Mouse (Mus musculus): ENCODE measurements around the gene Cygb.
"Not testable (repeated sequence)": the region's sequence is repeated elsewhere in the genome, so short reads cannot be mapped to it uniquely, and the experiment has no call there.

Cygb gene

DNA sequence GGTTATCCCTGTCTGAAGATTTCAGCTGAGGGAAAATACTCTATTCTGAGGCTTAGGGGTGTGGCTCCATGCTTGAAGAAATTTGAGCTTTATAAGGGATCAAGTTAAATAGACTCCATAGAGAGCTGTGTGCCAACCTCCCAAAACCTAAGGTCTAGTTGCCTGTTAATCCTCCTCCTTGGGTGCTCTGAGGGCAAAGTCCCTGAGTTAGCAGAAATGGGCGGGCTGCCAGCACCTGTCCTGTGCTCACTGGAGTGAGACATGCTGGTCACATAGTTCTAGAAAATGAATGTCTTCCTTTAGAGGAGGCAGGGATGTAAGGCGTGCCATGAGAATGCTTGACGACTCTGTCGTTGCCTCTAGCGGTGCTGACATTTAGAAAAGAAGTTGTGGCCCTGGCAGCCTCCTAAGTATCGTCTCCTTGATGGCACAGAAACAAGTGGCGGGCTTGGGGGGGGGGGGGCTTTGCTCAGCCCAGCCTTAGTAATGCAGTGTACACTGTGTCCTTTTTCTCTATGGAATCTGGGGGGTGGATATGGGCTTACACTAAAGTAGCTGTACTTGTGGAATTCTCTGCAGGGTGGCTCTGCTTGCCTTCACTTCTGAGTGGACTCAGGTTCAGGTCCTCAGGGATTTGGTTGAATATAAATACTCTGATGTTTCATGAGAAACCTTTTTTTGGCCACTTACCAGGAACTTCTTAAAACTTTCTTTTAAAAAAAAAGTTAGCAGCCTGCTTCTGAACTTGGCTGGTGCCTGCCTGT lies 20.7 kb upstream of the Cygb start:
- no peak for DNase-seq (ENCODE audit: low spot score)

DNA sequence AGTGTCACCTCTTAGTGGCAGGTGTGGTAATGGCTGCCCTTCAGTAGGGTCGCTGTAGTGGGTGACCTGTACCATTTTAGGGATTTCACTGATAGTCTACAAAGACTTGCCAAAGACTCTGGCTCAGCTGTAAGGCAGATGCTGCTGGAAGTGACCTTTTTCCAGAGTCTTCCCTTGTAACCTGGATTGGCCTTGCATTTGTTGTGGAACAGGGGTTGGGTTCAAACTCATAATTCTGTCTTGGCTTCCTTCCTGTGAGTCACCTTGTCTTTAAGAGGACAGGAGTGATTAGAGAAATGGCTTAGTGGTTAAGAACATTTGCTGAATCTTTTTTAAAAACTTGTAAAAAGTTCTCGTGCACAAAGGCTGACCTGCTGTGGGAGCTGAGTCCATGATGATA lies 19.3 kb upstream of the Cygb start:
- DNase-seq (ENCODE audit: low spot score) = no peak

DNA sequence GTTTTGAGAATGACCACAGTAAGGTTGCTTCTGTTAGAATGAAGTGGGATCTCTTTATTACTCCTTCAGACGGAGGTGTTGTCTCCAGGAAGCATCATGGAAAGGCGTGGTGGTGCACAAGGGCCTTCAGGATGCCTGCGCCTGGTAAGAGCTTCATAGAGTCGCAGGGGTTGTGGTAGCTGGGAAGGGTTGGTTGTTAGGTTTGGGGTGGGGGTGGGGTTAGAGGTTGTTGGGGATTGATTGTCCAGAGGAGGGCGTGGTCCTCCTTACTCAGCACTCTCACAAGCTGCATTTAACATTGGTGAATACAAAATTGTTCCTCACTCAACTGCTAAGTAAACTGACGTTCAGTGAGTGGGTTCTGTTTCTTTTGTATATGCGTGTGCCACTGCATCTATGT lies 18.5 kb upstream of the Cygb start:
- DNase-seq (ENCODE audit: low spot score) = no peak

DNA sequence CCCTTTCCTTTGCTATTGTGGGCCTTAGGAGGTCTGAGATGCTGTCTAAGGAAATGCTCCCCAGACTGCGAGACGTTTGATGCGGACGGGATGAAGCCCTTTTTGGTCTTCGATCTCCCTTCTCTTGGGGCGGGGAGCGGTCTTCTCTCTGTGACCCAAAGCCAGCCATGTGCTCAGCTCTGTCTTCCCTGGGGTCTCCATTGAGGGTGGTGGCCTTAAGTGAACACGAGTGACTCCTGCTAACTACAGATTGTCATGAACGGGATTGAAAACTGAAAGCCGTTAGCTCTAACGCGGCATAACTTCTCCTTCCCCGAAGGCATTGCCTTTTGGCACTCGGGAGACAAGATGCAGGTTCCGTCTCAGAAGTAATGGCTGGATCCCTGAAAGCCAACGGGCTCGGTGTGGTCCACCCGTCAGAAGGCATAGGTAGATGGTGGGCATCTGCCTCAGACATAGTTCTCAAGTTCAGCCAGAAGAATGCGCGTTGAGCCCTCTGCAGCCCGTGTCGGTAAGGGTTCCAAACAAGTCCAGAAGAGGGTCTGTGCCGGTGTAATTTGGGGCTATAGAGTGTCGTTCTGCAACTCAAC lies 17.8 kb upstream of the Cygb start:
- DNase-seq (ENCODE audit: low spot score) = no peak

DNA sequence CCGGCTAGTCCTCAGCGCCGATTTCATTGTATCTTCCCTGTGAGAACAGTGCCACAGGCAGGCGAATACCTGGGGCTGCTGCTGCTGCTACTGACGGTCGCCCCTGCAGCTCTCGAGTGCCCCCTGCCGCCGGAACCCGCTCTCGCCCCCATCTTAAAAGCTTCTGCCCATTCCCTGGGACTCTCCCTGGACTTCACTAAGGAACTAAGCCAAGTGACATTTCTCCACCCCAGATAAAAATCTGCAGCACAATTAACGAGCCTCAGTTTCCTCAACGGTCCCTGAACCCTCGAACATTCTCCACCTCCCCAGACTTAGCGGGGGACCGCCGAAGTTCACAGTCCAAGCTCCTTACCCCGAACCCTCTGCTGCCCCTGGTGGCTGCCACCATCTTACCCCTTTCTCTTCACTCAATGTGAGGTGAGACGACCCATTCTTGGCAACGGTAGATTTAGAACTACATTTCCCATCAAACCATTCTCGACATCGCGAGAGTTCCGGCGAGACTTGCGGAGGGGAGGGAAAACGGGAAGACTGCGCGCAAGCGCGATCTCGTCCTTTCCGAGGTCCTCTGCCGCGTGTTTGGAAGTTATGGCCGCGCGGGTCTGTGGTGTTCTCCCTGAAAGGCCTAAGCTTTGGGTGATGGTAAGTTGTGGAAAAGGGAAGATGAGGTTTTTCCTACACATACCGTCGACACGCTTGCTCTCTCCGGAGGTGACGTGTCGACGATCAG lies 17.2 kb upstream of the Cygb start:
- peak; percentile 98 for DNase-seq (ENCODE audit: low spot score)

DNA sequence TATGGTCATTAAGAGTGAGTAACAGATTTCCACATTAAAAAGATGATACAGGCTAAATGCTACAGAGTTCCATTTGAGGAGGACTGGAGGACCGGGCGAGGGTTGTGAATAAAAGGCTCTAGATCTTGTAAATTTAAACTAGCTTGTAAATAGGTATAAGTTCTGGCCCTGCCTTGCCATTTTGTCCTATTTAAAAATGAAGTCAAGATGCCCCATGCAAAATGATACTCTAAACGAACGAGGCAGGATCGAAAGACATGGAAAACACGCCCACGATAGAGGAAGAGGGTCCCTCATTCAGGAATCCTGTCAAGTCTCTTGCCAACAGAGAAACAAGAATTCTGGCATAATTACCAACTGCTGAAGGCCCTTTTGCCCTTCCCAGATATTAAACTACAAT lies 16.3 kb upstream of the Cygb start:
- no peak for DNase-seq (ENCODE audit: low spot score)

DNA sequence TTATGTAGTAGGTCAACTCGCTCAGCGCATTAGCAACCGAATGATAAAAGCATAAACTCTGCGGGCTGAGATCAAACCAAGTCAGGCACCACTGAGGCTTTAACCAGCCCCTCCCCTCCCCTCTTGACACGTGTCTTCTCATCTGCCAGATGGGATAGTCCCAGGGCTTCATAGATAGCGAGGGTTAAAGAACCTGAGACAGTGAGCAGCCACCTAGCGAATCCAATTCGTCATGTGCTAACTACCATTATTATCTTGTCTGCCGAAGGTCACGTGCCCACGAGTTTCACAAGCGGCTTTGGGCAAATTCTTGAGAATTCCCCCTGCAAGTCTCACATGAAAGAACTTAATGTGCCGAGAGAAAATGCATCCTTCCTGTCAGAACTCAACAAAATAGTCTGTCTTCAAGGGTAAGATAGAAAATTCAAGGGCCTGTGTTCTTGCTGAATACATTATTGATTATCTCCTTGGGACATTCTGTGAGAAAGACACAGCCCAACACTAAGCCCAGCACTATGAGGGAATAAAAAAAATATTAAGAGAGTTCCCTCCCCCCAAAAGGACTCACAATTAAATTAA lies 15.8 kb upstream of the Cygb start:
- DNase-seq (ENCODE audit: low spot score) = peak; percentile 43

DNA sequence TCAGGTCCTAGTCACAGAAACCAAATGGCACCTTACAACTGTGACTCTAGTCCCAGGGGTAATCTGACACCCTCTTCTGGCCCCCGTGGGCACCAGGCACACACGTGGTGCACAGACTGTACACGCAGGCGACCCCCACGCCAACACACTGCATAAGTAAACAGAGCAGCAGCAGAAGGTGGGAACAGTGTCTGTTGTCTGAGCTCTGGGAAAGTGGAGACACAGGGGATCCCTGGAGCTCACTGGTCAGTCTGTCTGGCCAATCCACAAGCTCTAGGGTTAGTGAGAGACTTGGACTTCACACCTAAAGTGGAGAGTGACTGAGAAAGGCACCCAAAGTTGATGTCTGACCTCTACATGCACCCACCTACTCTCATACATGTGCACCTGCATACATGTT lies 15.2 kb upstream of the Cygb start:
- DNase-seq (ENCODE audit: low spot score) = no peak

DNA sequence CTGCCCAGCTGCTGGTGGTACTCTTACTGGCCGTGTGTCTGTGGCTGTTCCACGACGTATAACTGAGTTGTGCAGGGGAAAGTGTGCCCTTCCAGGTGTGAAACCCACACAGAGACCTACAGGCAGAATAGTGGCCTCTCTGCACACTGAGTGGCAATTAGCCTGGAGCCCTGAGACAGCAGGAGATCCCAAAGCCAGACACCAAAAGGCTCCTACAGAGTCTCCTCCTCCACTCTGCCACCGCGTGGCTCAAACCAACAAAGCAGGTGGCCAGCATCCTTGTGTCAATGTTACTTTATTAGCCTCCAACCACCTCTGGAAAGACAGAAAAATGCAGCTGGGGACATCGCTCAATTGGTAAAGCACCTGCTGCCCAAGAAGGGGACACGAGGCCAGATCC lies 14.7 kb upstream of the Cygb start:
- DNase-seq (ENCODE audit: low spot score) = peak; percentile 58

DNA sequence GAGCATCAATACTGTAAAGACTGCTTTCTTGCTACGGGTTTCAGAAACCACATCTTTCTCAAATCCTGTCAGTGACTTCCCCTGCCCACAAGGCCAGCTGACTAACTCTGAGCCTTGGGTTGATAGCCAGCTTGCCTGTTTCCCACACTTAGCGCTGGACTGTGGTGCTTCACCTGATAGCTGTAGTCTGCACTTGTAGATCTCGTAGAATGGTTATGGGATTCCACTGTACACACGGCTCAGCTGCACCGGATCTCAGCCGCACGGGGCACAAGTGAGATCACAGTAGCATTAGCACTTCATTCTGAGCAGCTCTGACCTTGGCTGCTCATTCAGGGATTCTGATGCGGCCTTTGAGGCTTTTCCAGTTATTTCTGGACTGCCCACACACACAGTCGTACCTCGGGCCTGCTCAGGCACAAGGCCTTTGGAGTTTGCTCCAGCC lies 14.3 kb upstream of the Cygb start:
- no peak for DNase-seq (ENCODE audit: low spot score)

DNA sequence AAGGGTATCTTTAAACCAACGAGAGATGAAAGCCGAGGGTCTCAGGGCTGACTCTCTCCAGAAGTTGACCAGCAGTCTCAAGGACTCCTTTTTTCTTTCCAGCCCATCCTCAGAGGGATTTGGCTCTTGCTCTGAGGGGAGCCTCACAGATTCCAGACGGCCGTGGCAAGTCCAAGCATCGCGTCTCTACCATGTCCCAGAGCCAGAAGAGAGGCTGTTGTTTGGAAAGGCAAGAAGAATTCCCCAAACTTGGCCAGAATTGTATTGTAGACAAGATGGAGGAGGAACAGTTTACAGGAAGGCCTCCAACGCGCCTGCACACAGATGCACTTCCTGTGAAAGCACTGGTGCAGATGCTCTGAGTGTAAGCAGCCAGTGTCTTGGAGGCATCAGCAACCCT lies 13.8 kb upstream of the Cygb start:
- DNase-seq (ENCODE audit: low spot score) = no peak

DNA sequence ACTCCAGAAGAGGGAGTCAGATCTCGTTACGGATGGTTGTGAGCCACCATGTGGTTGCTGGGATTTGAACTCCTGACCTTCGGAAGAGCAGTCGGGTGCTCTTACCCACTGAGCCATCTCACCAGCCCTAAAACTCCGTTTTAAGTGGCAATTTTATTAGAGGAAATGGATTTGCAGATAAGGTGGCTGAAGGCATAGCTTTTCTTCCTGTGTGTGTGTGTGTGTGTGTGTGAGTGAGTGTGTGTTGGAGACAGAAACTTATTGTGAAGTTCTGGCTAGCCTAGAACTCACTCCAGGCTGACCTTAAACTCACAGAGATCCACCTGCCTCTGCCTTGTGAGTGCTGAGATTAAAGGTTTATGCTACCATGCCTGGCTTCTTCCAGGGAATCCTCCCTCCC lies 12.9 kb upstream of the Cygb start:
- DNase-seq (ENCODE audit: low spot score) = not testable (repeated sequence)

DNA sequence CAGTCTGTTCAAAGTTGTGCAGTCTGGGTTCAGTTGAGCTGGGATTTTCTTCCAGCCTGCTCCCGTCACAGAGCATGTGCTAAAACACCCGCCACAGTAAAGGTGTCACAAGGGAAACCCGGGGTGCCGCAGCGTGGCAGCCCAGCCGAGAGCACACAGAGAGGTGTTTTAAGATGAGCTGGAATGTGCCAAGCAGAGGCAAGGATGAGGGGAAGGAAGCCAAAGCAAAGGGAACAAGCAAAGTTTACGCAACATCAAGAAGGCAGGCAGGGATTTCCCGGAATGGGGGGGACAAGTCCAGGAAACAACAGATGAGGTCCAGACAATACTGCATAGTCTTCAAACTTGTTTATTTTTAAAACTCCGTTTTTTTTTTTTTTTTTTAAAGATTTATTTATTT lies 12.5 kb upstream of the Cygb start:
- DNase-seq (ENCODE audit: low spot score) = no peak

DNA sequence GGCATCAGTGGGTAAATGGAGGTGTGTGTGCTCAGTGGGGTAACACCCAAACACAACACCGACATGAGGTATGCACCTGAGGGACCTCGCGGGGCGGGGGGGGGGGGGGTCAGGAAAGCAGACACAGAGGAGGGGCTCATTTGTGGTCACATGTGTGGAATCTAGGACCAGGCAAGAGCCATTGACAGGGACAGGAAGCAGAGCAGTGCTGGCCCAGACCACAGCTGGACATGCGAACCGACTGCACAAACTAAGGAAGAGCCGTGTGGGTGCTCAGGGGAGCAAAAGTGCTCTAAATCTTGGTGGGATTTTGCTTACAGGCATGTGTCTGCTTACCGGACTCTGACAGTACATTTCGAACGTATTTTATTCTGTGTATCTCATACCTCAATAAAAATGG lies 11.2 kb upstream of the Cygb start:
- no peak for DNase-seq (ENCODE audit: low spot score)

DNA sequence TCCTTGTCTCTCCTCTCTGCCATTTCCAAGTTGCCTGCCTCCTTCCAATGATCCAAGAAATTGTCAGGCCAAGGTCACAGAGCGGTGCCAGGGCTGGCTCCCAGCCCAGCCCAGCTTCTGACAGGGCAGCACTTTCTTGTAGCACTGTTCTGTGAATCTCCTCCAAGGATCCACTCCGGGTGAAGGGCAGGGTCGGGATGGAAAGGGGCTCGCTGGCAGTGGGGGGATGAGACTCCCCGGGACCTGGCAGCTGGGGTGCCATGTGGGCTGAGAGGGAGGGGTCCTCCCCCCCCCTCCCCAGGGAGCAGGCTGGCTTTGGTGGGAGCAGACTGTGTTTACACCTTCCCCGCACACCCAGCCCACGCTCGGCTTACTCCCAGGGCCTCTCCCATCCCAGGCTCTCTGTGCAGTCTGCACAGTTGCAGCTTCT lies 7.8 kb upstream of the Cygb start:
- DNase-seq (ENCODE audit: low spot score) = no peak

DNA sequence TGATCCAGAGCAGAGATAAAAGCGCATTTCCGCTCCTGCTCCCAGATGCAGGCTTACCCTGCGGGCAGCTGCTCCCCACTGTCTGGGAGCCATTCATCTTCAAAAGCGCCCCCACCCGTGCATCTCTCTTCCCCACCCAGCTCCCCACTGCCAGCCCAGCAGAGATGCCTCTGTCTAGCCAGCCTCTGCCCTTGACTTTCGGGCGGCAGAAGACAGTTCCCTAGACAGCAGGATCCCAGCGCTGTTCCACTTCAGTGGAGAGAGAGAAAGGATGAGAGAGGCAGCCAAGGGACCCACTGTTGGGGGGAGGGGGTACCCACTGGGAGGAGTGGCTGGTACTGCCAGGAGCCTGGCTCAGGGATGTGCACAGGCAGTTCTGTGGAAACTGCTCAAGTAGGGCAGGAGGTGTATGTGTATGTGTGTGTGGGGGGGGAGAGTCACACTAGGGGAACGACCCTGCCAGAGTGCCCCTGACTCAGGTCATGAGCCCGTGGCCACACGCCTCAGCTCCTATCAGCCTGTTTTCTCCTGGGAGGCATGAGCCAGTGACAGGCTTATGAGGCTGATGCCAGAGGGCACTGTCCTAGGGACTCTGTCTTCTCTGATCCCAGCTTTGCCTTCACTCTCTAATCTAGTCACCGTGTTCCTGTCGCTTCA lies 7.3 kb upstream of the Cygb start:
- DNase-seq (ENCODE audit: low spot score) = peak; percentile 40

DNA sequence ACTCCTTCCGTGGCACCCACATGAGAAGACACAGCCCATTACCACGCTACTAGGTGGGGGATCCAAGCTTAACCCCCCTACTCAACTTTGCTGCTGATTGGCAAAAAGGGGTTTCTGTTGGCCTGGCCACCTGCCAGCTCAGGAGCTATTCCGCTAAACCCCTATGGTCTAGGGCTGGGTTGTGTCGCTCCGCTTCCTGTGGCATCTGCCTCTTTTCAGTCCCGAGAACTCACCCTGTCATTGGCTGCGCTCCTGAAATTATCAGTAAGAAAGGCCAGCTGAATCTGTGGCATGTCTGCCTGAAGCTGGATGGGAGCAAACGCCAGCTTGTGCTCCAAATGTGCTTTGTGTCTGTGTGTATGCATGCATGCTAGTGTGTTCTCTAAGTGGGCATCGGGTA lies 6.1 kb upstream of the Cygb start:
- DNase-seq (ENCODE audit: low spot score) = no peak

DNA sequence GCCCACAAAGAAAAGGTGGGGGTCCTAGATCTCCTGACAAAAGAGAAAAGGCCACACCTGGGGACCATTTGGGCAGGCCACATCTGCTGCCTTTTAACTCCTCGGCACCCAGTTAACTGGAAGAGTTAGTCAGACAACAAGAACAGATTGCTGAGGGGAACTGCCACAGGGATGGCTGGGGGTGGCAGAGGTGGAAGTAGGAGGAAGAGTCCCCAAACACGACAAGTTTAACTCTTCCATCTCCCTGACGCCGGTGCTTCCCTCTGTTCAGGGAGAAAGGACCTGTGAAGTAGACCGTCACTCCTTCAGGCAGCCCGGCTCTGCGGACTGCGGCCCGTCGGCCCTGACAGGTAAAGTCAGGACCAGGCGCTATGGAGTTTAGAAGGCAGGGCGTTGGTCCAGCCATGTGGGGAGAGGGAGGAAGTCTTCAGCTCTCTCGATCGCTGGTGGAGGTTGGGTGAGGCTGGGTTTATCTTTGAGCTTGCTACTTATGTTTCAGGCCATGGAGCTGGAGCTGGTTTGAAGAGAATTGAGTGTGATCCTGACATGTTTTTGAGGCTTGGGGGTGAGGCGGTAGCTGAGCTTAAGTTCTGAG lies 5.0 kb upstream of the Cygb start:
- no peak for DNase-seq (ENCODE audit: low spot score)

DNA sequence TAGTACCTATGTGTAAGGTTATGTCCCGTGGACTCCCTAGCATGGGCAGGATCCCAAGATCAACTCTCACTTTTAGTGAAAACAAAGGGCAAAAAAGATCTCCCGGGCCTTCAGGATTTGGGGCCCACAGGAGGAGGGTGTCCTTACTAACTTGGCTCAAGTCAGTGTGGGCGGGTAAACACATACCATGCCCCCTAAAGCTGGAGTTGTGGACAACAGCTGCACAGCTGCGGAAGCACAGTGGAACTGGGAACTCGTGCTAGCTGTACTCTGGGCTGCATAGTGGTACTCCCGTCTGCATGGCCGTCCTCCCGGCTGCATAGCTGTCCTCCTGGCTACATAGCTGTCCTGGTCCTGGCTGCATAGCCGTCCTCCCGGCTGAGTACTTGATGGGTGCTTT lies 4.1 kb upstream of the Cygb start:
- no peak for DNase-seq (ENCODE audit: low spot score)

DNA sequence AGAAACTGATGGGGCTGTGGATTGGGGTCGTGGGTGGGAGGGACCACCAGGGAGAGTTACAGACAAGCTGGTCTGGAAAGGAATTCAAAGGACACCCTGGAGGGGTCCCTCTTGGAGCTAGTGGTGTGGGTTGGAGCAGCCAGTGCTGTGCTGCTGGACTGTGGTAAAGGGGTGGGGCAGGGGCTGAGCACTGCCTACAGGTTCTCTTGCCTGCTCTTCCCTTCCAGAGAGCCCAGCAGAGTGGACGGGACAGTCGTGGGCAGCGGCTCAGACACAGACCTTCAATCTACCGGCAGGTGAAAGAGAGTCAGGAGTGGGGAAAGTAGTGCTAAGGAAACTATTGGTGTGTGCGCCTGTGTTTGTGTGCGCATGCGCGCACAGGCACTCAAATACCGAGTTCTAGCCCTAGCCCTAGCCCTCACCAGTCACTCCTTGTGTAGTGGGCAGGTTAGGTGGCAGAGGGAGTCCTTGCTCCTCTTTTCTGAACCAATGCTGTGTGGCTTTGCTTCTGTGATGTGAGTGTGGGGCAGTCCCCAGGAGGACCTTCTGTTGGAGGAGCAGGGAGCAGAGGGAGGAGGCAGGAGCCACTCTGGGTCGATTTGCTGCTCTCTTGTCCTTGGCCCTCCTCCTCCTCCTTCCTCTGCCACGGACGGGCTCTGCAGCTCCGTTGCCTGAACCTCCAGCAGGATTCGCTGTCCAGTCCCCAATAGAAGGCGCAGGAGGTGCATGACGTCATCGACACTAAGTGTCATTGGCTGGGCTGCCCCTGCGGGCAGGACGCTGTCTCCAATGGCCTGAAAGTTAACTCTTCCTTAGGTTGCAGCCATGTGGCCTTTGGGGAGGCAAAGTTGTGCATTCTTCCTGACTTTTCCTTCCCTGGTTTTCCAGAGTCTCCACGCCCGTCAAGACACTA lies 3.5 kb upstream of the Cygb start:
- peak; percentile 99 for DNase-seq (ENCODE audit: low spot score)
